Mouse (Mus musculus): ENCODE measurements around the gene Kcnq5. TPM values are rescaled to one million over a fixed set of nuclear protein-coding genes. Genes with fewer than 3 reads are reported as not detected.

Gene Kcnq5
- total and polyA plus RNA-seq, 3 experiments, result 0.11 TPM; not detected in 2

DNA sequence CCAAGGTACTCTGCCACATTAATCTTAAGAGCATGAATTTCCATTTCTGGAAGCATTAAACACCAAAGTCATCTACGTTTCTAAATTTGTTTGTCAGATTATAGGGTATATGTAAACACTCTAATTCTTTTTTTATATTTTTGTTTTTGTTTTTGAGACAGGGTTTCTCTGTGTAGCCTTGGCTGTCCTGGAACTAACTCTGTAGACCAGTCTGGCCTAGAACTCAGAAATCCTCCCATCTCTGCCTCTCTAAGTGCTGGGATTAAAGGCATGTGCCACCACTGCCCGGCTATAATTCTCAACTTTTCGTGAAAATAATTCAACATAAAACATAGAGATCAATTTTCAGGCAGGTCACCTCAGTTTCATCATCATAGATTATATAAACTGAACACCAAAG lies 246.9 kb downstream of the Kcnq5 start:
- H3K4me1 ChIP-seq (ENCODE audit: insufficient read depth, low read depth, low read length), result no peaks in the 10 kb centered on the region
- DNase-seq (ENCODE audit: low spot score), result no peak
- H3K36me3 ChIP-seq (replicated peaks), result no peaks in the 10 kb centered on the region
- no peak for ATAC-seq (ENCODE audit: extremely low read depth, insufficient number of reproducible peaks, low FRiP score, poor library complexity, severe bottlenecking)
- no peaks in the 10 kb centered on the region for H3K27me3 ChIP-seq (ENCODE audit: insufficient read depth, low read length)
- H3K4me3 ChIP-seq (ENCODE audit: low read depth, low read length), result no peak overlapping the region
- TF ChIP-seq GATA1 (IDR thresholded peaks at IDR 0.05; ENCODE audit: borderline replicate concordance, low read length) (no peak), CTCF (IDR thresholded peaks at IDR 0.05; ENCODE audit: low read depth, low read length) (no peak), POLR2AphosphoS5 (IDR thresholded peaks at IDR 0.05; ENCODE audit: insufficient replicate concordance, low read depth, low read length) (no peak), GATA2 (IDR thresholded peaks at IDR 0.05; ENCODE audit: borderline replicate concordance, low read depth, low read length) (no peak), TAL1 (conservative IDR thresholded peaks at IDR 0.05; ENCODE audit: low read depth, low read length) (no peak)
- H3K9me3 ChIP-seq (replicated peaks), result no peaks in the 10 kb centered on the region

DNA sequence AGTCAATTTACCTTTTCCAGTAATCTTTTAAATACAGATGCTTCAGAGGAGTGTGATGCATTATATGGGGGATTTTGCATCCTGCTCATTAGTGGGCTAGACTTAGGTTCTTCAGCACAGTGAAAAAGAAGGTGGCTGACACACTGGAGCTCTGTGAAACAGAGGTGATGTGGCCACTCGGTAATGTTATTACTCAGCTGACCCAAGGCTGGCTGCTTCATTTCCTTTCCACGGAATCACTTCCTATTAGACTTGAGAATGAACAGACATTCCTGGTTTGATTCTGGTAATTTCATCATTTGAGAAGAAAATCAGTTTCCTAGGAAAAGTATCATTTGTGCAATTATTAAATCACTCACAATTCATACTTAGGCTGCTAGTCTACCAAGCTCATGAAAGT lies 249.0 kb downstream of the Kcnq5 start:
- ATAC-seq (ENCODE audit: extremely low read depth, insufficient number of reproducible peaks, low FRiP score, poor library complexity, severe bottlenecking) (no peak), DNase-seq (ENCODE audit: low spot score) (no peak)
- Histone ChIP-seq H3K4me1 (ENCODE audit: insufficient read depth, low read depth, low read length) (no peaks in the 10 kb centered on the region), H3K27me3 (ENCODE audit: insufficient read depth, low read length) (no peaks in the 10 kb centered on the region), H3K4me3 (ENCODE audit: low read depth, low read length) (no peak overlapping the region), H3K36me3 (replicated peaks) (no peaks in the 10 kb centered on the region), H3K9me3 (replicated peaks) (no peaks in the 10 kb centered on the region)
- TF ChIP-seq GATA2 (IDR thresholded peaks at IDR 0.05; ENCODE audit: borderline replicate concordance, low read depth, low read length) (no peak), CTCF (IDR thresholded peaks at IDR 0.05; ENCODE audit: low read depth, low read length) (no peak), GATA1 (IDR thresholded peaks at IDR 0.05; ENCODE audit: borderline replicate concordance, low read length) (no peak), POLR2AphosphoS5 (IDR thresholded peaks at IDR 0.05; ENCODE audit: insufficient replicate concordance, low read depth, low read length) (no peak), TAL1 (conservative IDR thresholded peaks at IDR 0.05; ENCODE audit: low read depth, low read length) (no peak)

DNA sequence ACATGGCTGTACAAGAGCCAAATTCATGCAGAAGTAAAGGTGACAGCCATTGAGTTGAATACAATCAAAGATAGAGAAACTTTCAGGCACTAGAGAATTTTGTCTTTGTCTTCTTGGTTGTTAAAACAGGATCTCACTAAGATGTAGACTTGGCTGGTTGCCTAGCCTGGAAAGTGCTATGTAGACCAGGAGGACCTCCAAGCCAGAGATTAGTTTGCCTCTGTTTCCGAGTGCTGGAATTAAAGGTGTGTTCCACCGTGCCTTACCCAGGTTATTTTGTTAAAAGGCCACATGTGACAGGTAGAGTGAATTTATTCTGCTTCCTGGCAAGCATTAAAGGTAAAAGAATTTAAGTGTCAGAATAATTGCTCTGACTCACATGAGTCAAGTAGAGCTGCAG lies 271.3 kb downstream of the Kcnq5 start:
- Histone ChIP-seq H3K27me3 (ENCODE audit: insufficient read depth, low read length) (no peaks in the 10 kb centered on the region; the same call in 1 of the 2 replicates), H3K9me3 (replicated peaks) (no peaks in the 10 kb centered on the region), H3K36me3 (replicated peaks) (no peaks in the 10 kb centered on the region), H3K4me1 (ENCODE audit: insufficient read depth, low read depth, low read length) (no peaks in the 10 kb centered on the region), H3K4me3 (ENCODE audit: low read depth, low read length) (no peak overlapping the region)
- no peak for ATAC-seq (ENCODE audit: extremely low read depth, insufficient number of reproducible peaks, low FRiP score, poor library complexity, severe bottlenecking)
- no peak for DNase-seq (ENCODE audit: low spot score)
- TF ChIP-seq CTCF (IDR thresholded peaks at IDR 0.05; ENCODE audit: low read depth, low read length) (no peak), POLR2AphosphoS5 (IDR thresholded peaks at IDR 0.05; ENCODE audit: insufficient replicate concordance, low read depth, low read length) (no peak), GATA2 (IDR thresholded peaks at IDR 0.05; ENCODE audit: borderline replicate concordance, low read depth, low read length) (no peak), TAL1 (conservative IDR thresholded peaks at IDR 0.05; ENCODE audit: low read depth, low read length) (no peak), GATA1 (IDR thresholded peaks at IDR 0.05; ENCODE audit: borderline replicate concordance, low read length) (no peak)

DNA sequence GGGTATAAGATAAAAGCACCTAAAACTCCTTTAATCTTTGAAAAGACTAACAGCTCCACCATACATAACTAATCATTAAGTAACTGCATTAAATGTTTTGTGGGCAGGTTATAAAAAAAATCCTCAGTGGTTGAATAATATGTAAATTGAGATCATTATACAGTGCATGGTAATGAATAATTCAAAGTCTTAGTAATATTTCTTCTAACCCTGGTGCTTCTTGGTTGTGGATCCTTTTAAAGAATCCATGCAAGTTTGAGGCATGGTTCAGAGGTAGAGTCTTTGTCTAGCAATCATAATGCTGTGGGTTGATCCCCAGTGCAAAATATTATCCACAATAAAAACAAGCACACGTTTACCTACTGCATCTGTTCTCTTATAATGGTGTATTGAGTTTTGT lies 272.8 kb downstream of the Kcnq5 start:
- no peak for DNase-seq (ENCODE audit: low spot score)
- Histone ChIP-seq H3K4me3 (ENCODE audit: low read depth, low read length) (no peak overlapping the region), H3K36me3 (replicated peaks) (no peaks in the 10 kb centered on the region), H3K27me3 (ENCODE audit: insufficient read depth, low read length) (no peaks in the 10 kb centered on the region; the same call in 1 of the 2 replicates), H3K9me3 (replicated peaks) (no peaks in the 10 kb centered on the region), H3K4me1 (ENCODE audit: insufficient read depth, low read depth, low read length) (no peaks in the 10 kb centered on the region)
- ATAC-seq (ENCODE audit: extremely low read depth, insufficient number of reproducible peaks, low FRiP score, poor library complexity, severe bottlenecking), result no peak
- TF ChIP-seq CTCF (IDR thresholded peaks at IDR 0.05; ENCODE audit: low read depth, low read length), result no peak
- TF ChIP-seq GATA1 (IDR thresholded peaks at IDR 0.05; ENCODE audit: borderline replicate concordance, low read length), result no peak
- TF ChIP-seq GATA2 (IDR thresholded peaks at IDR 0.05; ENCODE audit: borderline replicate concordance, low read depth, low read length), result no peak
- TF ChIP-seq POLR2AphosphoS5 (IDR thresholded peaks at IDR 0.05; ENCODE audit: insufficient replicate concordance, low read depth, low read length), result no peak

DNA sequence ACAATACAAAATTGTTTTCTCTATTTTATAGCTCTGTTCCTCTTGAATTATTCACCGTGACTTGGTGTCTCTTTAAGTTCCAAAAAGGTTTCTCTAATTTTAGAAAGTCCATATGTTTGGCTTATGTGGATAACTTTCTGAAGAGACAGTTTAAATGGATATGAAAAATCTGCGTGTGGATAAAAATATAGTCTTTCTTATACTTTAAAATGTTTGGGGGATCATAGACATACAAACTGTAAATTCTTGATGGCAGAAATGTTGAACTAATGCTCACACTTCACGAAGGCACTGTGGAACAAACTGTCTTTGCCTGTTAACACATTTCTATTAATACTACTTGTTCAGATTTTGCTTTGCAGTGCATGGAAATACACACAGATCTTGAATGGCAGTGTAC lies 277.3 kb downstream of the Kcnq5 start:
- Histone ChIP-seq H3K9me3 (replicated peaks) (no peaks in the 10 kb centered on the region), H3K36me3 (replicated peaks) (no peaks in the 10 kb centered on the region), H3K4me3 (ENCODE audit: low read depth, low read length) (no peak overlapping the region), H3K27me3 (ENCODE audit: insufficient read depth, low read length) (no peaks in the 10 kb centered on the region; the same call in 1 of the 2 replicates), H3K4me1 (ENCODE audit: insufficient read depth, low read depth, low read length) (no peaks in the 10 kb centered on the region)
- no peak for TF ChIP-seq TAL1 (conservative IDR thresholded peaks at IDR 0.05; ENCODE audit: low read depth, low read length)
- TF ChIP-seq CTCF (IDR thresholded peaks at IDR 0.05; ENCODE audit: low read depth, low read length), result no peak
- no peak for TF ChIP-seq POLR2AphosphoS5 (IDR thresholded peaks at IDR 0.05; ENCODE audit: insufficient replicate concordance, low read depth, low read length)
- TF ChIP-seq GATA2 (IDR thresholded peaks at IDR 0.05; ENCODE audit: borderline replicate concordance, low read depth, low read length), result no peak
- no peak for TF ChIP-seq GATA1 (IDR thresholded peaks at IDR 0.05; ENCODE audit: borderline replicate concordance, low read length)
- DNase-seq (ENCODE audit: low spot score), result no peak
- no peak for ATAC-seq (ENCODE audit: extremely low read depth, insufficient number of reproducible peaks, low FRiP score, poor library complexity, severe bottlenecking)

DNA sequence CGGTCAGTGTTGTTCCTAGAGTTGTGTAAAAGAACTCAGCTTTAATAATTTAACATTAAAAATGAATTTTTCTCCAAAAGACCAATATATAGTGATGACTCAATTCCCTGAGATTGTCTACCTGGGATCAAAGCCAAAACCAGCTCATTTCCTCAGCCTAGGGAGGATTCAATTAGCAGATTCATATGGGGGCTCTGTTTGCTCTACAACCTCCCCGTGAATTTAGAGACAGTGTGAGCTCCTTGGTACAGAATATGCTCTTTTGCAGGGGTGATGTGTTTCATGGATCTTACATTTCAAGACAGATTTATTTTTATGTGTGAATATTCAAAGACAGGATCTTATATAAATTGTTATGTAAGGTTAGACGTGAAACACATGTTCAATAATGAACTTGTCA lies 284.9 kb downstream of the Kcnq5 start:
- DNase-seq (ENCODE audit: low spot score) (no peak), ATAC-seq (ENCODE audit: extremely low read depth, insufficient number of reproducible peaks, low FRiP score, poor library complexity, severe bottlenecking) (no peak)
- Histone ChIP-seq H3K36me3 (replicated peaks) (no peaks in the 10 kb centered on the region), H3K9me3 (replicated peaks) (no peaks in the 10 kb centered on the region), H3K27me3 (ENCODE audit: insufficient read depth, low read length) (no peaks in the 10 kb centered on the region), H3K4me3 (ENCODE audit: low read depth, low read length) (no peak overlapping the region), H3K4me1 (ENCODE audit: insufficient read depth, low read depth, low read length) (no peaks in the 10 kb centered on the region)
- no peak for TF ChIP-seq GATA2 (IDR thresholded peaks at IDR 0.05; ENCODE audit: borderline replicate concordance, low read depth, low read length)
- no peak for TF ChIP-seq CTCF (IDR thresholded peaks at IDR 0.05; ENCODE audit: low read depth, low read length)
- no peak for TF ChIP-seq POLR2AphosphoS5 (IDR thresholded peaks at IDR 0.05; ENCODE audit: insufficient replicate concordance, low read depth, low read length)
- TF ChIP-seq GATA1 (IDR thresholded peaks at IDR 0.05; ENCODE audit: borderline replicate concordance, low read length), result no peak
- TF ChIP-seq TAL1 (conservative IDR thresholded peaks at IDR 0.05; ENCODE audit: low read depth, low read length), result no peak

Measured in G1E (cell line).